Mouse (Mus musculus) T-helper 2 cell (primary cell): ENCODE measurements around the gene Prrt3.

ENCODE experiments used
- in situ Hi-C: fragments of 300-600 bp; cut with MboI, MseI; formaldehyde crosslinking; loops from one replicate; pipeline ENCODE4 v1.15.1; 2025; ENCODE audit warnings: high pct_unique_total_duplicates

Prrt3 gene

GRCm38 (mm10) chr6:113444207-113444965, 57.3 kb downstream of the Prrt3 start:
- in situ Hi-C loops, result loop anchor here (5.0 to 10.0 kb wide), 2 partner anchors 83 to 520 kb away; no protein-coding TSS in a partner anchor
